Mouse (Mus musculus): ENCODE measurements around the gene Dnajb4. TPM values are rescaled to one million over a fixed set of nuclear protein-coding genes. Genes with fewer than 3 reads are reported as not detected.

Dnajb4 gene
- polyA plus RNA-seq, 1 experiment = 8.3 TPM

GRCm38 (mm10) chr3:152183522-152183921 is 26.6 kb downstream of the Dnajb4 start:
- 89% methylated on average over 9 of the region's 9 CpGs for WGBS
- Histone ChIP-seq H3K4me1 (ENCODE audit: control insufficient read depth, insufficient read depth, low read length) (no peaks in the 10 kb centered on the region; the same call in 1 of the 2 replicates), H3K4me3 (replicated peaks; ENCODE audit: extremely low read depth, low read depth, low read length) (no peak overlapping the region)
- TF ChIP-seq POLR2A (IDR thresholded peaks at IDR 0.05; ENCODE audit: borderline replicate concordance, extremely low read depth, low read depth, low read length) (no peak), CTCF (IDR thresholded peaks at IDR 0.05; ENCODE audit: insufficient read depth, low read length) (no peak)
- no peak for DNase-seq

DNA sequence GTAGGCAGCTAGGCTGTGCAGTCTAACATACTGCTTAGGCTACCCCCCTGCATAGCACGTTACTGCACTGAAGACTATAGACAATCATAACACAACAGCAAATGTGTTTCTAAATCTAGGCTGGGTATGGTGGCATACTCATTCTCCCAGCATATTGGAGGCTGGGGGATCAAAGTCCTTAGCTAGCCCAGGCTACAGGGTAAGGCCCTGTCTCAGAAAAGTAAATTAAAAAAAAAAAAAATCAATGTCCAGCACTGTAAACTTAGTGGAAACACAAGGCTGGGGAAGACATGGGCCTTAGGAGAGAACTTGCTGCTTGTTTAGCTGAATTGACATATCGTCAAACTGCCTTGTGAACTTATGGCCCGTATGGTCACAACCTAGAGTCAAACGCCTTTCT is 29.5 kb downstream of the Dnajb4 start:
- H3K4me1 ChIP-seq (ENCODE audit: control insufficient read depth, insufficient read depth, low read length) = no peaks in the 10 kb centered on the region
- DNase-seq = no peak
- WGBS = 88% methylated on average over 4 of the region's 4 CpGs
- no peak overlapping the region for H3K4me3 ChIP-seq (replicated peaks; ENCODE audit: extremely low read depth, low read depth, low read length)
- no peak for TF ChIP-seq POLR2A (IDR thresholded peaks at IDR 0.05; ENCODE audit: borderline replicate concordance, extremely low read depth, low read depth, low read length)
- no peak for TF ChIP-seq CTCF (IDR thresholded peaks at IDR 0.05; ENCODE audit: insufficient read depth, low read length)

DNA sequence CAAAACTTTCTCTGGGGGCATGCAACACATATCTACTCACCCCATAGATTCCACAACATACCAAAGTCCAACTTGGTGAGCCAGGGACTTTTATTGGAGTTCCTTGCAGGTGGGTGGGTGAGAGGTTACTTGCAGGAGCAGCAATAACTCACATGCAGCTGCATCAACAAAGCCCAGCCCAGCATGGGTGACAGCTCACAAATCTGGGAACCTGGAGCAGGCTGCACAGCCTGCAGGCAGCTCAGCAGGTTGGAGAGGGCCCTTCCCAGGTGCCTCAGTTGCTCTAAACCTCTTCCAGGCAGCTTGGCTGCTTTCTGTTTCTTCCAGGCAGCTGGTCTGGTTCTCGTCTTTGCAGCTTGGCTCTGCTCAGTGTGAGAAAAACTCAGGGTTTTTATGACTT is 30.8 kb downstream of the Dnajb4 start:
- Histone ChIP-seq H3K4me3 (replicated peaks; ENCODE audit: extremely low read depth, low read depth, low read length) (no peak overlapping the region), H3K4me1 (ENCODE audit: control insufficient read depth, insufficient read depth, low read length) (no peaks in the 10 kb centered on the region)
- DNase-seq = no peak
- WGBS = 63% methylated on average over 1 of the region's 1 CpGs
- no peak for TF ChIP-seq POLR2A (IDR thresholded peaks at IDR 0.05; ENCODE audit: borderline replicate concordance, extremely low read depth, low read depth, low read length)
- TF ChIP-seq CTCF (IDR thresholded peaks at IDR 0.05; ENCODE audit: insufficient read depth, low read length) = no peak

DNA sequence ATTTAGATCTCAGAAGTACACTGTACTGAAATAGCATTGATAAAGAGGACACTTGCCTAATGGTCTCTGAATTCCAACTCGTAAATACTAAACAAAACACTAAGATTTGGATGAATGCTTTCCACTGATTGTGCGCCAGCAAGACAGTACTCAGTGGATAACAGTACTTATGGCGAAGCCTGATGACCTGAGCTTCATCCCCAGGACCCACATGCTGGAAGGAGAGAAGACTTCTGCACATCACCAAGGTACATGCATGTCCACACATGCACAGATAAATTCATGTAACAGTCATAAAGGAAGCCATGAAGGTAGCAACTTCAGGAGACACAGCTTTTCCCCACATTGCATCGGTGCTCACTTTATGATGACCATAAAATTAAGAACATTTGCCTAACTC is 31.3 kb downstream of the Dnajb4 start:
- TF ChIP-seq CTCF (IDR thresholded peaks at IDR 0.05; ENCODE audit: insufficient read depth, low read length) (no peak), POLR2A (IDR thresholded peaks at IDR 0.05; ENCODE audit: borderline replicate concordance, extremely low read depth, low read depth, low read length) (no peak)
- WGBS = 81% methylated on average over 4 of the region's 4 CpGs
- no peak for DNase-seq
- no peak overlapping the region for H3K4me3 ChIP-seq (replicated peaks; ENCODE audit: extremely low read depth, low read depth, low read length)
- no peaks in the 10 kb centered on the region for H3K4me1 ChIP-seq (ENCODE audit: control insufficient read depth, insufficient read depth, low read length)

DNA sequence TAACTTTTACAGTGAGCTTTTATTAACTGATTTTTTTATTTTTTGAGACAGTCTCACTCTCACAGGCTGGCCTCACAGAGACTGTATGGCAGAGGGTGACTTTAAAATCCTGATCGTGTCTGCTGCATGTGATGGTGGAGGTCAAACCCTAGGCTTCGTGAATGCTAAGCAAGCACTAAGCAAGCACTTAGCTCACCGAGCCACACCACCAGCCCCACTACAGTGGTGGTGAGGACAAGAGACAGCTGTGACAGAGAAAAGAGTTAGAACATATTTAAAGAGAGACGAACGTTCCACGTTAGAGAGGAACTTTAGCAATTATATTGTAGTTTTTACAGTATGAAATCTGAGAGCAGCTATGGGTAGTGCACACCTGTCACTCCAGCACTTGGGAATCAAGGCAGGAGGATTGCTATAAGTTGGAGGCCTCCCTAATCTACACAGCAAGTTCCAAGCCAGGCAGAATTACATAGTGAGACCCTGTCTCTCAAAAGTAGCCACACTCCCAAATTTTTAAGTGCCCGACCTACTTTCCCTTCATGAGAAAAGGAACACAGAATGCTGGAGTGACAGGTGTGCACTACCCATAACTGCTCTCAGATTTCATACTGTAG is 37.7 kb downstream of the Dnajb4 start:
- TF ChIP-seq POLR2A (IDR thresholded peaks at IDR 0.05; ENCODE audit: borderline replicate concordance, extremely low read depth, low read depth, low read length) = no peak
- TF ChIP-seq CTCF (IDR thresholded peaks at IDR 0.05; ENCODE audit: insufficient read depth, low read length) = no peak
- Histone ChIP-seq H3K4me1 (ENCODE audit: control insufficient read depth, insufficient read depth, low read length) (peaks cover 13% of the 10 kb centered on the region), H3K4me3 (replicated peaks; ENCODE audit: extremely low read depth, low read depth, low read length) (no peak overlapping the region)
- 53% methylated on average over 7 of the region's 7 CpGs for WGBS
- no peak for DNase-seq

DNA sequence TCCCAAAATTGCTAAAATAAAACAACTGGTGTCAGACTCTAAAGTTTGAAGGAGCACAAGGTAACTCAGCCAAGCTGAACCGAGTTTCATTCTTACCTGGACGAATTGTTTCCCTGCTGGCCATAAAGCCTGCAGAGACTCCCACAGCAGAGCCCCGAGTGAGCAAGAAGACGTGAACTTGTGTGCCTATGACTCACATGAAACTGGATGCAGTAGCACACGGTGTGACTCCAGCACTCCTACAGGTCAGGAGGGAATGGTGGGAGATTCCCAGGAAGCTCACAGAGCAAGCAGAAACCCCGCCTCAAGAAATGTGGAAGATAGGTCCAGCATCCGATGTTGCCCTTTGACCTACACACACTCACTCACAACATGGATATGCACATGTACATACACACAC is 38.2 kb downstream of the Dnajb4 start:
- no peak for DNase-seq
- WGBS = 56% methylated on average over 7 of the region's 7 CpGs
- TF ChIP-seq POLR2A (IDR thresholded peaks at IDR 0.05; ENCODE audit: borderline replicate concordance, extremely low read depth, low read depth, low read length) (no peak), CTCF (IDR thresholded peaks at IDR 0.05; ENCODE audit: insufficient read depth, low read length) (peak; percentile 19; the same call in 1 of the 2 replicates)
- Histone ChIP-seq H3K4me1 (ENCODE audit: control insufficient read depth, insufficient read depth, low read length) (peaks cover 13% of the 10 kb centered on the region), H3K4me3 (replicated peaks; ENCODE audit: extremely low read depth, low read depth, low read length) (no peak overlapping the region)

GRCm38 (mm10) chr3:152171236-152171635 is 38.9 kb downstream of the Dnajb4 start:
- no peak overlapping the region for H3K4me3 ChIP-seq (replicated peaks; ENCODE audit: extremely low read depth, low read depth, low read length)
- 47% methylated on average over 2 of the region's 2 CpGs for WGBS
- no peak for TF ChIP-seq CTCF (IDR thresholded peaks at IDR 0.05; ENCODE audit: insufficient read depth, low read length)
- no peak for DNase-seq
- peaks cover 13% of the 10 kb centered on the region for H3K4me1 ChIP-seq (ENCODE audit: control insufficient read depth, insufficient read depth, low read length)

DNA sequence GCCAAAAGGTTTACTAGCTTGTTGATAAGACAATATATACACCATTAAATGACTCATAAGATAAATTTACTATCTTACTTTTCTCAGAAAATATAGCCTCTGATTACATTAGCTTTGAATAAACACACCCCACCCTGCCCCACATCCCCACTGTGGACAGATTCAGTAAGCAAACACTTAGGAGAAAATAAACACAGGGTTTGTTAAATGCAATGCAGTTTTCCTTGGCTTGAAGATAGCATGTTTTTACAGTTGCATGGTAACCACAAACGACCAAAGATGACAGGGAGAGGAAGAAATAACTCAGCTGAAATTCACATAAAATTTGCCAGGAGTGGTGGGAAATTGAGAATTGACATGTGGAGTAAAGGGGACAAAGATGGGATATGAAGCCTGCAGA is 39.7 kb downstream of the Dnajb4 start:
- no peak for TF ChIP-seq CTCF (IDR thresholded peaks at IDR 0.05; ENCODE audit: insufficient read depth, low read length)
- no peak for TF ChIP-seq POLR2A (IDR thresholded peaks at IDR 0.05; ENCODE audit: borderline replicate concordance, extremely low read depth, low read depth, low read length)
- no peak overlapping the region for H3K4me3 ChIP-seq (replicated peaks; ENCODE audit: extremely low read depth, low read depth, low read length)
- 5% methylated on average over 1 of the region's 1 CpGs for WGBS
- no peak for DNase-seq
- peaks cover 13% of the 10 kb centered on the region for H3K4me1 ChIP-seq (ENCODE audit: control insufficient read depth, insufficient read depth, low read length)

DNA sequence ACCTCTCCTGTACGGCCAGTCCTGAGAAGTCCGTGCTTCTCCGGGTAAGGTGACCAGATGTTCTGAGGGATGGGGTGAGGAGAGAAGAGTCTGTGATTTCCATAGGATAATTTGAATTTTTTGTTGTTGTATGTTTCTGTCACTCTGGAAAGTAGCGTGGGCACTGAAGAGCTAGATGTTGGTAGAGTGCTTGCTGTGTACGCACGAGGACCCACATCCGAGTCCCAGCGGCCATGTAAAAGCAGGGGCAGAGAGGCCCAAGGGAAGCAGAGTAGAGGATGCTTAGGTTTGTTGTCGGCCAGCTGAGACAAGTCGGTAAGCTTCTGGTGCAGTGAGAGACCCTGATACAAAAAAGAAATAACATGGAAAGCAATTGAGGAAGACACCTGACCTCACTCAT is 42.1 kb downstream of the Dnajb4 start:
- no peak for DNase-seq
- no peak overlapping the region for H3K4me3 ChIP-seq (replicated peaks; ENCODE audit: extremely low read depth, low read depth, low read length)
- WGBS = 96% methylated on average over 10 of the region's 10 CpGs
- TF ChIP-seq POLR2A (IDR thresholded peaks at IDR 0.05; ENCODE audit: borderline replicate concordance, extremely low read depth, low read depth, low read length) = no peak
- TF ChIP-seq CTCF (IDR thresholded peaks at IDR 0.05; ENCODE audit: insufficient read depth, low read length) = no peak
- peaks cover 13% of the 10 kb centered on the region for H3K4me1 ChIP-seq (ENCODE audit: control insufficient read depth, insufficient read depth, low read length)

DNA sequence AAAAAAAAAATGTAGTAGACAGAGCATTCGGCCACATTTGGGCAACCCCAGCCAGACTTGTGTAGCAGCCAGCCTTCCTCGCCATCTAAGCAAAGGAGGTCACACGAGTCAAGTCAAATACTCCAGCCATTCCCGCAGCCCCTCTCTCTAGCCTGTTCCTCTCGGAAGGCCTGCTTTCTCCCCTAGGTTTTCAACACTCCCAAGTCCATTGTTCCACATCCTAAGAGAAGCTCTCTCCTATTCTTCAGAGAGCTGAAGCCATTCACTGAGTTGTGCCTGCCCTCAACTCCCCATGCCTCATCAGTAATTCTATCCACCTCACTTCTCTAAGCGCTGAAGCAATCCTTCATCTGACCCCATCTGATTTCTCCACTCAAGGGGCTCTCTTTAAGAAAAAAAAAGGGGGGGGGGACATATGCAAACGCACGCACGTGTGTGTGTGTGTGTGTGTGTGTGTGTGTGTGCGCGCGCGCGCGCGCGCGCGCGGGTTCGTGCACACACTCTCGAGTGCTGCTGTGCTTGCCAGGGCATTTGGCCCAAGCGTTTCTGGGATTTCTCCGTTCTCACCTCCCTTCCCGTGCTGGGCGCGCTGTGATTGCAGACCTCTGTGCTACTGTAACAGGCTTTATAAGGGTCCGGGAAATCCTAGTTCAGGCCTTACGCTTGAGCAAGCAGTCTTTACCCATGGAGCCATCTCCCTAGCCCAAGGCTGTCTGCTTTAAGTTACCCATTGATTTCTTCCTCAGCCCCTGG is 43.2 kb downstream of the Dnajb4 start:
- Histone ChIP-seq H3K4me1 (ENCODE audit: control insufficient read depth, insufficient read depth, low read length) (peaks cover 13% of the 10 kb centered on the region), H3K4me3 (replicated peaks; ENCODE audit: extremely low read depth, low read depth, low read length) (no peak overlapping the region)
- DNase-seq = no peak
- TF ChIP-seq POLR2A (IDR thresholded peaks at IDR 0.05; ENCODE audit: borderline replicate concordance, extremely low read depth, low read depth, low read length) (no peak), CTCF (IDR thresholded peaks at IDR 0.05; ENCODE audit: insufficient read depth, low read length) (no peak)
- WGBS = 62% methylated on average over 29 of the region's 29 CpGs
